Mouse (Mus musculus): Measurements from ENCODE around the gene Lysmd1. TPM values are rescaled to one million over a fixed set of nuclear protein-coding genes. Genes with fewer than 3 reads are reported as not detected.
"Not testable (repeated sequence)": the region's sequence is repeated elsewhere in the genome, so short reads cannot be mapped to it uniquely, and the experiment has no call there.

Gene Lysmd1
- total RNA-seq (2021), result 1 to 10 TPM; 5.3 to 6.0 TPM

GRCm38 (mm10) chr3:95133680-95134101 is at the start of gene Lysmd1, which contains the start of gene Scnm1:
Lysmd1 (plus strand) TSS chr3:95134088.
Scnm1 (minus strand) TSS chr3:95134011.
- peak; percentile 87 for DNase-seq

GRCm38 (mm10) chr3:95088071-95088470 is 45.8 kb upstream of the Lysmd1 start:
- no peak for DNase-seq

- DNase-seq, result no peak
Observed at GRCm38 (mm10) chr3:95100854-95101253, 33.0 kb upstream of the Lysmd1 start.

GRCm38 (mm10) chr3:95105121-95105520 is 28.8 kb upstream of the Lysmd1 start:
- no peak for DNase-seq

GRCm38 (mm10) chr3:95105586-95106337 is 28.1 kb upstream of the Lysmd1 start:
- DNase-seq, result no peak

GRCm38 (mm10) chr3:95106338-95107117 is 27.4 kb upstream of the Lysmd1 start, which contains the start of gene Pip5k1a:
Pip5k1a (minus strand) TSS chr3:95106930.
- peak; percentile 98 for DNase-seq

- not testable (repeated sequence) for DNase-seq
Observed at GRCm38 (mm10) chr3:95107308-95107707, 26.6 kb upstream of the Lysmd1 start.

GRCm38 (mm10) chr3:95107898-95108297 is 26.0 kb upstream of the Lysmd1 start:
- DNase-seq, result no peak

- DNase-seq, result peak; percentile 89
Observed at GRCm38 (mm10) chr3:95110911-95111726, 22.8 kb upstream of the Lysmd1 start, which contains the start of gene Vps72. Vps72 (plus strand) TSS chr3:95111022.

GRCm38 (mm10) chr3:95112760-95113159 is 21.1 kb upstream of the Lysmd1 start:
- no peak for DNase-seq

- DNase-seq, result no peak
Observed at GRCm38 (mm10) chr3:95117751-95118150, 16.1 kb upstream of the Lysmd1 start.

- DNase-seq, result peak; percentile 40
Observed at GRCm38 (mm10) chr3:95121580-95121979, 12.3 kb upstream of the Lysmd1 start.

GRCm38 (mm10) chr3:95124246-95124645 is 9.6 kb upstream of the Lysmd1 start, which contains the start of gene Tmod4:
Tmod4 (plus strand) TSS chr3:95124476.
- DNase-seq, result peak; percentile 37

GRCm38 (mm10) chr3:95124972-95125371 is 8.9 kb upstream of the Lysmd1 start:
- DNase-seq, result peak; percentile 87

GRCm38 (mm10) chr3:95129226-95129651 is 4.6 kb upstream of the Lysmd1 start:
- peak; percentile 66 for DNase-seq

GRCm38 (mm10) chr3:95130081-95130480 is 3.8 kb upstream of the Lysmd1 start:
- no peak for DNase-seq

- not testable (repeated sequence) for DNase-seq
Observed at GRCm38 (mm10) chr3:95132389-95132788, 1.5 kb upstream of the Lysmd1 start.

- DNase-seq, result no peak
Observed at GRCm38 (mm10) chr3:95133176-95133575, 712 bp upstream of the Lysmd1 start.

GRCm38 (mm10) chr3:95134133-95134532 is 245 bp downstream of the Lysmd1 start:
- DNase-seq, result not testable (repeated sequence)

GRCm38 (mm10) chr3:95135023-95135422 is 1.1 kb downstream of the Lysmd1 start:
- DNase-seq, result peak; percentile 57

- no peak for DNase-seq
Observed at GRCm38 (mm10) chr3:95135433-95136052, 1.7 kb downstream of the Lysmd1 start.

GRCm38 (mm10) chr3:95136336-95136735 is 2.4 kb downstream of the Lysmd1 start:
- DNase-seq, result no peak

All from heart, postnatal 4 days (tissue).